Mouse (Mus musculus): ENCODE measurements around the gene Cldn5. TPM values are rescaled to one million over a fixed set of nuclear protein-coding genes. Genes with fewer than 3 reads are reported as not detected.

Gene Cldn5
- polyA plus RNA-seq (2012), result 0.13 TPM in 1 of 2 replicates, not detected in the other

GRCm38 (mm10) chr16:18776556-18777100 lies at the start of gene Cldn5:
Cldn5 (plus strand) TSS chr16:18776847.

GRCm38 (mm10) chr16:18811468-18812384 lies 35.1 kb downstream of the Cldn5 start, which contains the start of the genes Ufd1 and Cdc45:
Ufd1 (plus strand) TSS chr16:18811779.
Cdc45 (minus strand) TSS chr16:18811987.

Other genes starting within 250 kb of the Cldn5 start
- gene Tbx1, start 186.2 kb upstream of the Cldn5 start, polyA plus RNA-seq (2012), result 0.02 and 0.05 TPM in 2 replicates
- gene Gp1bb, start 154.4 kb upstream of the Cldn5 start, polyA plus RNA-seq (2012), result 39.2 and 52.5 TPM in 2 replicates
- gene Gm49601, start 150.4 kb upstream of the Cldn5 start, polyA plus RNA-seq (2012), result 2.0 and 4.7 TPM in 2 replicates
- 6.9 and 10.6 TPM in 2 replicates for gene Sept5, start 146.9 kb upstream of the Cldn5 start, polyA plus RNA-seq (2012)
- 9.6 and 10.8 TPM in 2 replicates for gene Ufd1, start 34.9 kb downstream of the Cldn5 start, polyA plus RNA-seq (2012)
- 22.4 and 27.9 TPM in 2 replicates for gene Cdc45, start 35.1 kb downstream of the Cldn5 start, polyA plus RNA-seq (2012)
- 52.4 and 56.7 TPM in 2 replicates for gene 2510002D24Rik, start 59.7 kb downstream of the Cldn5 start, polyA plus RNA-seq (2012)
- gene Gm28539, start 59.7 kb downstream of the Cldn5 start, polyA plus RNA-seq (2012), result not detected in 2 replicates
- gene Mrpl40, start 100.0 kb downstream of the Cldn5 start, polyA plus RNA-seq (2012), result 13.5 and 14.5 TPM in 2 replicates
- 25.6 and 31.1 TPM in 2 replicates for gene Hira, start 100.2 kb downstream of the Cldn5 start, polyA plus RNA-seq (2012)